Mouse (Mus musculus) liver, embryonic 14.5 days (tissue): ENCODE measurements around the gene Cacng6.

Experiments used
- CTCF ChIP-seq: IDR thresholded peaks from 2 replicates; pipeline ENCODE4 v1.5.1; 2016; ENCODE audit warnings: antibody characterized with exemption, low read depth, control low read depth
- EP300 ChIP-seq: IDR thresholded peaks from 2 replicates; pipeline ENCODE4 v1.6.1; 2016; ENCODE audit warnings: antibody characterized with exemption, low read depth

DNA sequence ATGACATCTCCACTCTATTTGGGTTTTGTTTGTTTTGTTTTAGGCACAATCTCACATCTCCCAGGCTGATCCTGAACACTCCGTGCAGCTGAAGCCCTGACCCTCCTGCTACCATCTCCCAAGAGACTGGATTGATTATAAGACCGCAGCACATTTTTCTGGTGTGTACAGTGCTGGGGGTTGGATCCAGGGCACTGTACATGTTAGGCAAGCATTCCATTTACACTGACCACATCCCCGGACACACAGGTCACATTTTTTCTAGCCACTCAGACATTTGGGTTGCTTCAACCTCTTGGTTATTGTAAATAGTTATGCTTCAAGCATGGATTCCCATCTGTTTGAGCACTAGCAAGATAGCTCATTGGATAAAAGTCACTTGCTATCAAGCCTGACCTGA lies 22.6 kb downstream of the Cacng6 start:
- TF ChIP-seq CTCF (no peak), EP300 (no peak)
